Mouse (Mus musculus): ENCODE results near the gene Kcnk3. TPM values are rescaled to one million over a fixed set of nuclear protein-coding genes. Genes with fewer than 3 reads are reported as not detected.

The Kcnk3 gene
- total and polyA plus RNA-seq, 2 experiments from 2014 or later, result 12.7 to 23.2 TPM

GRCm38 (mm10) chr5:30615819-30616218 lies 27.8 kb downstream of the Kcnk3 start:
- 75% methylated on average over 4 of the region's 4 CpGs for WGBS
- DNase-seq (ENCODE audit: low spot score) (no peak), ATAC-seq (no peak)

GRCm38 (mm10) chr5:30616644-30617043 lies 28.7 kb downstream of the Kcnk3 start:
- H3K27me3 ChIP-seq (ENCODE audit: insufficient read depth, low read length), result peaks cover 9% of the 10 kb centered on the region; the same call in 1 of the 2 replicates
- no peak for ATAC-seq
- H3K9ac ChIP-seq (replicated peaks; ENCODE audit: low read length), result no peak overlapping the region
- H3K9me3 ChIP-seq (ENCODE audit: low read length), result no peaks in the 10 kb centered on the region
- no peak overlapping the region for H3K4me2 ChIP-seq (ENCODE audit: low read depth, low read length)
- no peaks in the 10 kb centered on the region for H3K36me3 ChIP-seq (ENCODE audit: insufficient read depth, low read length)
- no peak overlapping the region for H3K4me3 ChIP-seq (ENCODE audit: low read length)
- 0 out of 2 replicates have a peak, but pooled peaks cover under 1% of the 10 kb centered on the region for H3K4me1 ChIP-seq (ENCODE audit: insufficient read depth, low read length)
- no peak for TF ChIP-seq CTCF (IDR thresholded peaks at IDR 0.05; ENCODE audit: low read depth)
- no peak overlapping the region for H3K27ac ChIP-seq
- DNase-seq (ENCODE audit: low spot score), result no peak
- WGBS, result 39% methylated on average over 3 of the region's 3 CpGs

More at GRCm38 (mm10) chr5:30615819-30616218, 27.8 kb downstream of the Kcnk3 start:
- Histone ChIP-seq H3K27ac (no peak overlapping the region), H3K4me2 (ENCODE audit: low read depth, low read length) (no peak overlapping the region), H3K9ac (replicated peaks; ENCODE audit: low read length) (no peak overlapping the region), H3K9me3 (ENCODE audit: low read length) (no peaks in the 10 kb centered on the region), H3K4me3 (ENCODE audit: low read length) (no peak overlapping the region), H3K36me3 (ENCODE audit: insufficient read depth, low read length) (no peaks in the 10 kb centered on the region), H3K4me1 (ENCODE audit: insufficient read depth, low read length) (no peaks in the 10 kb centered on the region), H3K27me3 (ENCODE audit: insufficient read depth, low read length) (0 out of 2 replicates have a peak, but pooled peaks cover under 1% of the 10 kb centered on the region)
- TF ChIP-seq CTCF (IDR thresholded peaks at IDR 0.05; ENCODE audit: low read depth), result no peak

GRCm38 (mm10) chr5:30617357-30617756 lies 29.4 kb downstream of the Kcnk3 start:
- Histone ChIP-seq H3K4me1 (ENCODE audit: insufficient read depth, low read length) (peaks cover 8% of the 10 kb centered on the region; the same call in 1 of the 2 replicates), H3K9ac (replicated peaks; ENCODE audit: low read length) (no peak overlapping the region), H3K27ac (no peak overlapping the region), H3K4me3 (ENCODE audit: low read length) (no peak overlapping the region), H3K27me3 (ENCODE audit: insufficient read depth, low read length) (peaks cover 12% of the 10 kb centered on the region; the same call in 1 of the 2 replicates), H3K36me3 (ENCODE audit: insufficient read depth, low read length) (no peaks in the 10 kb centered on the region), H3K4me2 (ENCODE audit: low read depth, low read length) (no peak overlapping the region), H3K9me3 (ENCODE audit: low read length) (no peaks in the 10 kb centered on the region)
- no peak for TF ChIP-seq CTCF (IDR thresholded peaks at IDR 0.05; ENCODE audit: low read depth)
- WGBS, result 26% methylated on average over 3 of the region's 3 CpGs
- ATAC-seq (no peak), DNase-seq (ENCODE audit: low spot score) (no peak)

- no peak for ATAC-seq
- Histone ChIP-seq H3K36me3 (ENCODE audit: insufficient read depth, low read length) (no peaks in the 10 kb centered on the region), H3K27ac (no peak overlapping the region), H3K9ac (replicated peaks; ENCODE audit: low read length) (no peak overlapping the region), H3K4me2 (ENCODE audit: low read depth, low read length) (no peak overlapping the region), H3K4me1 (ENCODE audit: insufficient read depth, low read length) (peaks cover 13% of the 10 kb centered on the region; the same call in 1 of the 2 replicates), H3K4me3 (ENCODE audit: low read length) (no peak overlapping the region), H3K9me3 (ENCODE audit: low read length) (no peaks in the 10 kb centered on the region), H3K27me3 (ENCODE audit: insufficient read depth, low read length) (peaks cover 12% of the 10 kb centered on the region; the same call in 1 of the 2 replicates)
- no peak for TF ChIP-seq CTCF (IDR thresholded peaks at IDR 0.05; ENCODE audit: low read depth)
- no peak for DNase-seq (ENCODE audit: low spot score)
- WGBS, result 22% methylated on average over 11 of the region's 11 CpGs
These were observed 29.9 kb downstream of the Kcnk3 start for GRCm38 (mm10) chr5:30617851-30618250.

- Histone ChIP-seq H3K4me1 (ENCODE audit: insufficient read depth, low read length) (peaks cover 13% of the 10 kb centered on the region; the same call in 1 of the 2 replicates), H3K9me3 (ENCODE audit: low read length) (no peaks in the 10 kb centered on the region), H3K27me3 (ENCODE audit: insufficient read depth, low read length) (peaks cover 12% of the 10 kb centered on the region; the same call in 1 of the 2 replicates), H3K9ac (replicated peaks; ENCODE audit: low read length) (no peak overlapping the region), H3K27ac (no peak overlapping the region), H3K4me2 (ENCODE audit: low read depth, low read length) (no peak overlapping the region), H3K4me3 (ENCODE audit: low read length) (no peak overlapping the region), H3K36me3 (ENCODE audit: insufficient read depth, low read length) (no peaks in the 10 kb centered on the region)
- DNase-seq (ENCODE audit: low spot score) (no peak), ATAC-seq (no peak)
- WGBS, result 82% methylated on average over 8 of the region's 8 CpGs
- no peak for TF ChIP-seq CTCF (IDR thresholded peaks at IDR 0.05; ENCODE audit: low read depth)
These were observed 30.5 kb downstream of the Kcnk3 start for GRCm38 (mm10) chr5:30618376-30619003.

GRCm38 (mm10) chr5:30619211-30619610 lies 31.2 kb downstream of the Kcnk3 start:
- DNase-seq (ENCODE audit: low spot score) (no peak), ATAC-seq (no peak)
- peaks cover 13% of the 10 kb centered on the region; the same call in 1 of the 2 replicates for H3K4me1 ChIP-seq (ENCODE audit: insufficient read depth, low read length)
- H3K4me2 ChIP-seq (ENCODE audit: low read depth, low read length), result no peak overlapping the region
- no peak for TF ChIP-seq CTCF (IDR thresholded peaks at IDR 0.05; ENCODE audit: low read depth)
- peaks cover 12% of the 10 kb centered on the region; the same call in 1 of the 2 replicates for H3K27me3 ChIP-seq (ENCODE audit: insufficient read depth, low read length)
- H3K27ac ChIP-seq, result no peak overlapping the region
- H3K4me3 ChIP-seq (ENCODE audit: low read length), result no peak overlapping the region
- no peak overlapping the region for H3K9ac ChIP-seq (replicated peaks; ENCODE audit: low read length)
- H3K36me3 ChIP-seq (ENCODE audit: insufficient read depth, low read length), result no peaks in the 10 kb centered on the region
- WGBS, result 48% methylated on average over 2 of the region's 2 CpGs
- H3K9me3 ChIP-seq (ENCODE audit: low read length), result no peaks in the 10 kb centered on the region

GRCm38 (mm10) chr5:30620567-30620966 lies 32.6 kb downstream of the Kcnk3 start:
- Histone ChIP-seq H3K9ac (replicated peaks; ENCODE audit: low read length) (no peak overlapping the region), H3K4me1 (ENCODE audit: insufficient read depth, low read length) (peaks cover 13% of the 10 kb centered on the region; the same call in 1 of the 2 replicates), H3K36me3 (ENCODE audit: insufficient read depth, low read length) (no peaks in the 10 kb centered on the region), H3K27ac (no peak overlapping the region), H3K4me3 (ENCODE audit: low read length) (no peak overlapping the region), H3K9me3 (ENCODE audit: low read length) (no peaks in the 10 kb centered on the region), H3K27me3 (ENCODE audit: insufficient read depth, low read length) (peaks cover 12% of the 10 kb centered on the region; the same call in 1 of the 2 replicates), H3K4me2 (ENCODE audit: low read depth, low read length) (no peak overlapping the region)
- TF ChIP-seq CTCF (IDR thresholded peaks at IDR 0.05; ENCODE audit: low read depth), result no peak
- ATAC-seq, result no peak
- DNase-seq (ENCODE audit: low spot score), result no peak
- WGBS, result 95% methylated on average over 20 of the region's 20 CpGs

Measured in hindbrain, postnatal 0 days (tissue).